Mouse (Mus musculus) spleen, adult 2 months (tissue): ENCODE data around the gene Tdrd9.

ENCODE experiments used
- CTCF ChIP-seq: fragments of 200-500 bp; IDR thresholded peaks from 2 replicates; pipeline ENCODE4 v1.5.1; 2011; ENCODE audit warnings: mild to moderate bottlenecking, inconsistent platforms; ENCODE audit not compliant: insufficient read depth, insufficient read length, insufficient replicate concordance; ENCODE audit errors: extremely low read depth
- POLR2A ChIP-seq: fragments of 200-500 bp; IDR thresholded peaks from 2 replicates; pipeline ENCODE4 v1.6.1; 2011; ENCODE audit warnings: low read depth, low read length, inconsistent platforms

GRCm38 (mm10) chr12:111923117-111923516 is 48.2 kb upstream of the Tdrd9 start:
- no peak for TF ChIP-seq CTCF
- TF ChIP-seq POLR2A = no peak
